Mouse (Mus musculus): ENCODE results near the gene Ugt1a6b. TPM values are rescaled to one million over a fixed set of nuclear protein-coding genes. Genes with fewer than 3 reads are reported as not detected.
A peak's percentile ranks its signal among the peaks of the same experiment; 100 is the strongest.
"Not testable (repeated sequence)": the region's sequence is repeated elsewhere in the genome, so short reads cannot be mapped to it uniquely, and the experiment has no call there.

Ugt1a6b gene
- polyA plus RNA-seq, 1 experiment from 2014 or later = 0.13 TPM

GRCm38 (mm10) chr1:88133908-88134456, 30.9 kb downstream of the Ugt1a6b start:
- no peak overlapping the region for H3K27ac ChIP-seq (replicated peaks; ENCODE audit: low read depth, low read length)
- H3K4me2 ChIP-seq (ENCODE audit: low read length) = no peak overlapping the region
- no peaks in the 10 kb centered on the region for H3K4me1 ChIP-seq (ENCODE audit: control insufficient read depth, insufficient read depth, low read length)
- 56% methylated on average over 3 of the region's 3 CpGs for WGBS
- H3K27me3 ChIP-seq (ENCODE audit: control insufficient read depth, insufficient read depth, low read length) = no peaks in the 10 kb centered on the region
- no peak for ATAC-seq (ENCODE audit: low FRiP score, low TSS enrichment)
- H3K9me3 ChIP-seq (ENCODE audit: control insufficient read depth, low read length) = no peaks in the 10 kb centered on the region
- no peak overlapping the region for H3K9ac ChIP-seq (replicated peaks; ENCODE audit: low read length)
- H3K4me3 ChIP-seq (replicated peaks; ENCODE audit: low read depth, low read length) = no peak overlapping the region
- H3K36me3 ChIP-seq (ENCODE audit: control insufficient read depth, insufficient read depth, low read length) = no peaks in the 10 kb centered on the region
- peak; percentile 45 for DNase-seq

DNA sequence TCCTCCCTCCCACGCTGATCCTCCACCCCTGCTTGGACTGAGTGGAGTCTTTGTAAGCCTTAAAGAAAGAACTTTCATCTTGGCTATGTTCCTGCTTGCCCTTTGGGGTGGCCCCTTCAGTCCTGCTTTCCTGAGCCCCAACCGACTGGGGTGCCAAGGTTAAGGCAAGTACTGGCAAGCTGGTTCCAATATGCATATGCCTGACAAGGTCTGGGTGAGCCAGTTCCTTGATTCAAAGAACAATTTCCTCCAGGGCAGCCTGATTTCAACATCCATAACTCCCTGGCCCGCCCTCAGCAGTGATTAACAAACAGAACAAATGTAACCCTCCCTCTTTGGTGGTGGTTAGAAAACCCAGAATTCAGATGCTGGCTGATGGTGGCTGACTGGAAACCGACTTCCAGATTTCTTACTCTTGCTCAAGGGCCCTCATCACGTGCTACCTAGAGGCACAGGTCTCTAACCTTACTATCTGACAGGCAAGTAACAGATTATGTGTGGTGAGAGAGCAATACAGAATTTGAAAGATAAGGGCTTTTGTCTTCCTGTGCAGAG, 31.5 kb downstream of the Ugt1a6b start, which contains the start of gene Ugt1a6a:
Gene Ugt1a6a, plus strand, starts transcription at position 353 of the 555 bp plus-strand sequence.
- 41% methylated on average over 4 of the region's 5 CpGs for whole genome bisulfite sequencing
- DNase-seq = peak; percentile 46
- H3K27ac ChIP-seq (replicated peaks; ENCODE audit: low read depth, low read length); H3K27me3 ChIP-seq (ENCODE audit: control insufficient read depth, insufficient read depth, low read length); H3K9me3 ChIP-seq (ENCODE audit: control insufficient read depth, low read length); H3K4me2 ChIP-seq (ENCODE audit: low read length); H3K4me1 ChIP-seq (ENCODE audit: control insufficient read depth, insufficient read depth, low read length); ATAC-seq (ENCODE audit: low FRiP score, low TSS enrichment); H3K9ac ChIP-seq (replicated peaks; ENCODE audit: low read length); H3K4me3 ChIP-seq (replicated peaks; ENCODE audit: low read depth, low read length); H3K36me3 ChIP-seq (ENCODE audit: control insufficient read depth, insufficient read depth, low read length): not testable (repeated sequence)

DNA sequence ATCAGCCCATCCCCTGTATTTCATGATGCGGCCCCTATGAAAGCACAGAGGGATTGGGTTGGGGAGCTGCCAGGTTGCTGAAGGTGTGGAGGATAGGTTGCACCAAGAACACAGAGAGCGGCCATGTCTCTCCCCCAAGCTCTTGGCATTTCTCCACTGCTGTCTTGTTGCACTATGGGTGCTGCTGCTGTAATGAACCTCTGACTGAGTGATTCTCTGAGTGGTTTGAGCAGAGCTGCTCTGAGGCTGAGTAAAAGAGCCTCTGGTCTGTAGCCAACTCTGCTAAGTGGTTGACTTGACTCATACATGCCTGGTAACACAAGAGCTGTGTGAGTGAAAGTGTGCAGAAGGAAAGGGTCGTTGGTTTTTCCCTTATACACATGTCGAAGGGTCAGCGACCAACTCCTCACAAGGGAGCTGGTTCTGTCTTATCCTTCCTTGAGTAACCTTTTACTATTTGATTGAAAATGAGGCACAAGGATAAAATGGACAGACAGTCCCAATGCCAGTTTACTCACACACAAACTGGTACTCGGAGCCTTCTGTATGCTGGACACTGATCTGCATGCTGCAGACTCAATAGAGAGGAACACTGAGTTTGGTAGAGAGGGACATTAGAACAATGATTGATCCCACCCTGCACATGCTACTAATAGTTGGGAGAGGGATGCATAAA, 32.3 kb downstream of the Ugt1a6b start:
- H3K36me3 ChIP-seq (ENCODE audit: control insufficient read depth, insufficient read depth, low read length); H3K27me3 ChIP-seq (ENCODE audit: control insufficient read depth, insufficient read depth, low read length); H3K9ac ChIP-seq (replicated peaks; ENCODE audit: low read length); H3K4me1 ChIP-seq (ENCODE audit: control insufficient read depth, insufficient read depth, low read length); H3K27ac ChIP-seq (replicated peaks; ENCODE audit: low read depth, low read length); H3K4me3 ChIP-seq (replicated peaks; ENCODE audit: low read depth, low read length); ATAC-seq (ENCODE audit: low FRiP score, low TSS enrichment); DNase-seq; H3K4me2 ChIP-seq (ENCODE audit: low read length); H3K9me3 ChIP-seq (ENCODE audit: control insufficient read depth, low read length): not testable (repeated sequence)
- WGBS = 95% methylated on average over 5 of the region's 6 CpGs

DNA sequence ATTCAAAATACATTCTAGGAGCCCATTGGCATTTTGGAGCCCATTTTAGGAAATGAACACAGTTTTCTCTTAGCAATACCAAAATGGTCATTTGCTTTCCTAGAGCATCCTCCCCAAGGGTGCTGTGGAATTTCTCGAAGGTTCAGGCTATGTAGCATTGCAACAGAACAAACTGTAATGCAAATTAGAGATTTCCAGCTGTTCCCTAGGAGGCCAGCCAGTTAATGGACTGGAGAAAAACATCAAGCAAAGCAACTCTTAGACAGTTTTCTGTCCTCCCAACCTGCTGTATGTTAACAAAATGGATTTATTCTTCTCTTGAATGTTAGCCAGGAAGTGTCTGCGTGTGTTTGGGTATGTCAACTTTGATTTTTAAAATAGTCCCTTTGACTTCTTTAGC, 33.6 kb downstream of the Ugt1a6b start:
- 78% methylated on average over 2 of the region's 2 CpGs for WGBS
- H3K9ac ChIP-seq (replicated peaks; ENCODE audit: low read length) = no peak overlapping the region
- no peaks in the 10 kb centered on the region for H3K36me3 ChIP-seq (ENCODE audit: control insufficient read depth, insufficient read depth, low read length)
- ATAC-seq (ENCODE audit: low FRiP score, low TSS enrichment) (no peak), DNase-seq (no peak)
- H3K27me3 ChIP-seq (ENCODE audit: control insufficient read depth, insufficient read depth, low read length) = no peaks in the 10 kb centered on the region
- no peaks in the 10 kb centered on the region for H3K4me1 ChIP-seq (ENCODE audit: control insufficient read depth, insufficient read depth, low read length)
- H3K4me3 ChIP-seq (replicated peaks; ENCODE audit: low read depth, low read length) = no peak overlapping the region
- no peaks in the 10 kb centered on the region for H3K9me3 ChIP-seq (ENCODE audit: control insufficient read depth, low read length)
- no peak overlapping the region for H3K27ac ChIP-seq (replicated peaks; ENCODE audit: low read depth, low read length)
- H3K4me2 ChIP-seq (ENCODE audit: low read length) = no peak overlapping the region

DNA sequence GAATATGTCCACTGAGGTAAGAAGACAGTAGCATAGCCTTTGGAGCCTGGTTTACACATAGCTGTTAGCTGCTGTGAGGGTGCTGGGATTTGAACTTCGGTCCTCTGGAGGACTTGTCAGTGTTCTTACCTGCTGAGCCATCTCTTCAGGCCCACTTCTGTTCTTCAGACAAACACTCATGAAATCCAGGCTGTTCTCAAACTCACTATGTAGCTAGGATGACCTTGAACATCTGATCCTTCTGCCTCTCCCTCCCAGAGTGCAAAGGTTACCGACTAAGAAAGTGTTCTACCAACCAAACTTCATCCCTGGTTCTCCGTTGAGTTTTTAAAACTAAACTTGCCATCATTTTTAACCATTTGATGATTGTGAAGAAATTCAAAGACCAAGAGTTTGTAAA, 34.2 kb downstream of the Ugt1a6b start:
- H3K4me3 ChIP-seq (replicated peaks; ENCODE audit: low read depth, low read length) = no peak overlapping the region
- no peak overlapping the region for H3K4me2 ChIP-seq (ENCODE audit: low read length)
- no peak for ATAC-seq (ENCODE audit: low FRiP score, low TSS enrichment)
- H3K4me1 ChIP-seq (ENCODE audit: control insufficient read depth, insufficient read depth, low read length) = no peaks in the 10 kb centered on the region
- H3K27me3 ChIP-seq (ENCODE audit: control insufficient read depth, insufficient read depth, low read length) = no peaks in the 10 kb centered on the region
- no peak for DNase-seq
- no peak overlapping the region for H3K9ac ChIP-seq (replicated peaks; ENCODE audit: low read length)
- no peak overlapping the region for H3K27ac ChIP-seq (replicated peaks; ENCODE audit: low read depth, low read length)
- H3K36me3 ChIP-seq (ENCODE audit: control insufficient read depth, insufficient read depth, low read length) = no peaks in the 10 kb centered on the region
- 88% methylated on average over 3 of the region's 3 CpGs for WGBS
- H3K9me3 ChIP-seq (ENCODE audit: control insufficient read depth, low read length) = no peaks in the 10 kb centered on the region

GRCm38 (mm10) chr1:88138145-88138544, 35.1 kb downstream of the Ugt1a6b start:
- no peak for DNase-seq
- H3K4me1 ChIP-seq (ENCODE audit: control insufficient read depth, insufficient read depth, low read length) = no peaks in the 10 kb centered on the region
- no peaks in the 10 kb centered on the region for H3K27me3 ChIP-seq (ENCODE audit: control insufficient read depth, insufficient read depth, low read length)
- H3K36me3 ChIP-seq (ENCODE audit: control insufficient read depth, insufficient read depth, low read length) = no peaks in the 10 kb centered on the region
- WGBS = 96% methylated on average over 1 of the region's 1 CpGs
- H3K4me2 ChIP-seq (ENCODE audit: low read length) = no peak overlapping the region
- no peak overlapping the region for H3K4me3 ChIP-seq (replicated peaks; ENCODE audit: low read depth, low read length)
- H3K9me3 ChIP-seq (ENCODE audit: control insufficient read depth, low read length) = no peaks in the 10 kb centered on the region
- no peak overlapping the region for H3K27ac ChIP-seq (replicated peaks; ENCODE audit: low read depth, low read length)
- ATAC-seq (ENCODE audit: low FRiP score, low TSS enrichment) = no peak
- no peak overlapping the region for H3K9ac ChIP-seq (replicated peaks; ENCODE audit: low read length)

- H3K9me3 ChIP-seq (ENCODE audit: control insufficient read depth, low read length); H3K4me1 ChIP-seq (ENCODE audit: control insufficient read depth, insufficient read depth, low read length); DNase-seq; H3K27me3 ChIP-seq (ENCODE audit: control insufficient read depth, insufficient read depth, low read length); ATAC-seq (ENCODE audit: low FRiP score, low TSS enrichment); H3K4me3 ChIP-seq (replicated peaks; ENCODE audit: low read depth, low read length); H3K36me3 ChIP-seq (ENCODE audit: control insufficient read depth, insufficient read depth, low read length); H3K4me2 ChIP-seq (ENCODE audit: low read length); H3K27ac ChIP-seq (replicated peaks; ENCODE audit: low read depth, low read length); H3K9ac ChIP-seq (replicated peaks; ENCODE audit: low read length): not testable (repeated sequence)
- WGBS = 49% methylated on average over 1 of the region's 1 CpGs
Measured at GRCm38 (mm10) chr1:88140492-88140891, 37.4 kb downstream of the Ugt1a6b start.

- H3K27me3 ChIP-seq (ENCODE audit: control insufficient read depth, insufficient read depth, low read length); H3K4me1 ChIP-seq (ENCODE audit: control insufficient read depth, insufficient read depth, low read length); H3K4me3 ChIP-seq (replicated peaks; ENCODE audit: low read depth, low read length); H3K9ac ChIP-seq (replicated peaks; ENCODE audit: low read length); H3K27ac ChIP-seq (replicated peaks; ENCODE audit: low read depth, low read length); ATAC-seq (ENCODE audit: low FRiP score, low TSS enrichment); H3K36me3 ChIP-seq (ENCODE audit: control insufficient read depth, insufficient read depth, low read length); H3K4me2 ChIP-seq (ENCODE audit: low read length); H3K9me3 ChIP-seq (ENCODE audit: control insufficient read depth, low read length): not testable (repeated sequence)
- peak; percentile 23 for DNase-seq
- 2% methylated on average over 5 of the region's 5 CpGs for WGBS
Measured at GRCm38 (mm10) chr1:88143966-88144675, 41.1 kb downstream of the Ugt1a6b start.
